Mouse (Mus musculus): ENCODE measurements at regions not wholly inside any gene's neighbourhood (a gene's known extent, or its start where the extent isn't known, plus 50 kb on each side); places are given as distances from the start of the nearest gene placed in this dataset.

DNA sequence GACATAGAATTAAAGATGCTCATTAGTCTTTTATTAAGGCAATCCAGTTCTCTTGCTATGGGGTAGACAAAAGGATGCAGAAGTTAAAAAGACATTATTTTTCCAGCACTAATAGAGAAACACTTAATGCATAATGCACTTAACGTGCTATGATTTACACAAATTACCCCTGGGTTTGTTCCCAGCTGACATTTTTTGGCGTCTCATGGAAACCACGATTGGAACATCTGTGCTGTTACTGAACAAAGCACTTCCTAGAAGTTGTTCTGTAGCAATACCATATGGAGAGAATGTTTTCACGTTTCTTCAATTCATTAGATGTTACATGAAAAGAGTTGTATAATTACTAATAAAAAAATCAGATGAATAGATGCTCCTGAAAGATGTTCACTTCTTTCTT, 635.2 kb downstream of the Gm597 start:
- Histone ChIP-seq H3K27ac (no peak overlapping the region), H3K4me2 (no peak overlapping the region), H3K4me1 (replicated peaks) (no peaks in the 10 kb centered on the region), H3K36me3 (no peaks in the 10 kb centered on the region), H3K4me3 (no peak overlapping the region), H3K9ac (no peak overlapping the region), H3K27me3 (no peaks in the 10 kb centered on the region), H3K9me3 (replicated peaks) (no peaks in the 10 kb centered on the region)
- 59% methylated on average over 4 of the region's 4 CpGs for WGBS
- ATAC-seq (replicated peaks; ENCODE audit: insufficient number of reproducible peaks, insufficient read depth, low FRiP score, low read depth): no peak

DNA sequence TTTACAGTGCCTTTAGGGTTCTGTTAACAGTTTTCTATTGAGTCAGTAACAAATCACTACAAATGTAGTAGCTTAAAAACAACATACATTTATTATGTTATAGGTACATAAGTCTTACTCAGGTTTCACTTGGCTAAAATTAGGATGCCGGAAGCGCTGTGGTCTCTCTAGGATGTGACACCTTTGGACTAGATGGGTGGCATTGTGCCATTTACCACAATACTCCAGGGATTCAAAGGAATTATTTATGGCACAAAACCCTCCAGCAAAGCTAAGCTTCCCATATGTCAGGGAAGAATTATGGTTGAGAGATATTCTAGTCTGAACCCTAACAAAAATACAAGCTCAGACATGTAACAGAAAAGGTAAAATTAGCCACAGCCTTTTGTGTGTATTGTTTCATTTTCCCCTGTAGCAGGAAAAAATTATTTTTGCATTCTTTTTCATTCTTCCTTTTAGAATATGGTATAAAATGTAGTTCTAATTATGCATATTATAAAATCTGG, 678.0 kb downstream of the Gm597 start:
- ATAC-seq (replicated peaks; ENCODE audit: insufficient number of reproducible peaks, insufficient read depth, low FRiP score, low read depth): no peak
- Histone ChIP-seq H3K27me3 (no peaks in the 10 kb centered on the region), H3K36me3 (no peaks in the 10 kb centered on the region), H3K4me1 (replicated peaks) (no peaks in the 10 kb centered on the region), H3K4me3 (no peak overlapping the region), H3K9ac (no peak overlapping the region), H3K9me3 (replicated peaks) (no peaks in the 10 kb centered on the region), H3K4me2 (no peak overlapping the region), H3K27ac (no peak overlapping the region)
- 81% methylated on average over 2 of the region's 2 CpGs for WGBS

DNA sequence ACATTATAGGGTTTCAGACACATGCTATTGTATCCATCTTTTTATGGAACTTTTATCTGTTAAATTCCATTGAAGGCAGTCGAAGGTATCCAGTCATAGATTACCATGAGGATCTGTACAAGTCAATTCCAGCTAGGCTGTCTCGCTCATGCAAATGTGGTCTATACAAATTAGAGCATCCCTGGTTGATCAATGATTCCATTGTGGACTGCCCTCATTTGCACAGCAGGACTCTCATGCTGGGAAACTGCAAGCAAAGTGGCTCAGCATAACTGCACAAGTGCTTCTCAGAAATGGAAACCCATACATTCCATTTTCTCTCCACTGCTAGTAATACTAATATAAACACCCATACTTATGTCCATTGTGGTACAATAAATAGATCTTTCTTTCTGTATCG, 695.6 kb downstream of the Gm597 start:
- Histone ChIP-seq H3K9me3 (replicated peaks) (no peaks in the 10 kb centered on the region), H3K4me2 (no peak overlapping the region), H3K4me3 (no peak overlapping the region), H3K27me3 (no peaks in the 10 kb centered on the region), H3K9ac (no peak overlapping the region), H3K27ac (no peak overlapping the region), H3K36me3 (no peaks in the 10 kb centered on the region), H3K4me1 (replicated peaks) (no peaks in the 10 kb centered on the region)
- WGBS: 85% methylated on average over 3 of the region's 3 CpGs
- ATAC-seq (replicated peaks; ENCODE audit: insufficient number of reproducible peaks, insufficient read depth, low FRiP score, low read depth): no peak

DNA sequence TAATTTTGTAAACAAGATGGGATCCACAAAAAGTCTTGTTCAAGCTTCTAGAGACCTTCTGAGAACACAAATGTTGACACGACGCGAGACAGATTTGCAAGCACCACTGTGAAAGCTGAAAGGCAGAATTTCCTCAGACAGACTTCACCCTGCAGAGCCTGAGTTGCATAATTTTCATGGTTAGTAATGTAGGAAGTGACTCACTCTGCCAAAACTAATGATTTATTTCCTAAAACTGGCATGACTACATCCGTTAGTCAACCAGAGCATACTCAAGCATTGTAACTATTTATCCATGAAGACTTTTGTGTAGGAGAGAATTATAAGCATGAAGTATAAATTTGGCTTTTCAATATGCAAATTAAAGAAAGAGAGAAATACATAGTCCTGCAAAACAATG, 726.1 kb downstream of the Gm597 start:
- Histone ChIP-seq H3K9ac (no peak overlapping the region), H3K27ac (no peak overlapping the region), H3K4me1 (replicated peaks) (no peaks in the 10 kb centered on the region), H3K27me3 (no peaks in the 10 kb centered on the region), H3K36me3 (no peaks in the 10 kb centered on the region), H3K4me3 (no peak overlapping the region), H3K4me2 (no peak overlapping the region), H3K9me3 (replicated peaks) (no peaks in the 10 kb centered on the region)
- WGBS: 75% methylated on average over 4 of the region's 4 CpGs
- ATAC-seq (replicated peaks; ENCODE audit: insufficient number of reproducible peaks, insufficient read depth, low FRiP score, low read depth): no peak

DNA sequence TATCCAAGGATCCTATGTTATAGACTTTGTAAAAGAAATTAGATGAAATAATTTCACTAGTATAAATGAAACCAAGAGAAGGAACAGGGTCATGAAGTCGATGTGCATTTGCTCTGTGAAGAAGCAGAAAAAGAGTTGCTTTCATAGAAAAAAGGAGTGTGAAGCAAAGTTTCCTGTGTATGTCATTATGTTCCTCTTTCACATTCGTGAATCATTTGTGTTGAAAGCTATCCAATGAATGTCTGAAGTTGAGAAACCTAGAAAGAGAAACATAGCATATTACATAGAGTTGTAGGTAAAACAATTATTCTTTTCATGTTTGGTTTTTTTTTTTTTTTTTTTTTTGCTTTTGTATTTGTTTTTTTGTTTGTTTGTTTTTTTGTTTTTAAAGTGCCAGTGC, 732.1 kb downstream of the Gm597 start:
- no peaks in the 10 kb centered on the region for H3K36me3 ChIP-seq
- 47% methylated on average over 2 of the region's 2 CpGs for WGBS
- no peak overlapping the region for H3K4me3 ChIP-seq
- no peaks in the 10 kb centered on the region for H3K27me3 ChIP-seq
- H3K4me2 ChIP-seq: no peak overlapping the region
- no peaks in the 10 kb centered on the region for H3K4me1 ChIP-seq (replicated peaks)
- H3K9me3 ChIP-seq (replicated peaks): no peaks in the 10 kb centered on the region
- ATAC-seq (replicated peaks; ENCODE audit: insufficient number of reproducible peaks, insufficient read depth, low FRiP score, low read depth): no peak
- no peak overlapping the region for H3K9ac ChIP-seq
- H3K27ac ChIP-seq: no peak overlapping the region

DNA sequence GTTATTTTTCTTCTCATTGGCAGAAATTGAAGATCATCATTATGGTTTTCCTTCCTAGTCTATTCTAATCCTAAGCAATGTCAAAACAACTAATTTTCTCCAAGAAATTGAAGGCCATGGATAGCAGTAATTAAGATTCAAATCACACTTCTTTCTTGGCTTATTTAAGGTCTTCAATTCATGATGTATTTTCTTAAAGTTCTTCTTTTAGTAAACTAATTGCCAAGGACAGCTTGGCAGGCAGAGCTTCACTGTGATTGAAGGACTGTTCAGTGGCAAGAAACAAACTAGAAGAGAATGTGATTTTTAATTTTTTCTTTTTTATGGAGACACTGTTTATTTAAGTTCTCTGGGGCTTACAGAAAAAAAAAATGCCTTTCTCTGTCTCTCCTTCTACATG, 732.7 kb downstream of the Gm597 start:
- Histone ChIP-seq H3K4me3 (no peak overlapping the region), H3K4me1 (replicated peaks) (no peaks in the 10 kb centered on the region), H3K36me3 (no peaks in the 10 kb centered on the region), H3K9ac (no peak overlapping the region), H3K27ac (no peak overlapping the region), H3K27me3 (no peaks in the 10 kb centered on the region), H3K4me2 (no peak overlapping the region), H3K9me3 (replicated peaks) (no peaks in the 10 kb centered on the region)
- ATAC-seq (replicated peaks; ENCODE audit: insufficient number of reproducible peaks, insufficient read depth, low FRiP score, low read depth): no peak

DNA sequence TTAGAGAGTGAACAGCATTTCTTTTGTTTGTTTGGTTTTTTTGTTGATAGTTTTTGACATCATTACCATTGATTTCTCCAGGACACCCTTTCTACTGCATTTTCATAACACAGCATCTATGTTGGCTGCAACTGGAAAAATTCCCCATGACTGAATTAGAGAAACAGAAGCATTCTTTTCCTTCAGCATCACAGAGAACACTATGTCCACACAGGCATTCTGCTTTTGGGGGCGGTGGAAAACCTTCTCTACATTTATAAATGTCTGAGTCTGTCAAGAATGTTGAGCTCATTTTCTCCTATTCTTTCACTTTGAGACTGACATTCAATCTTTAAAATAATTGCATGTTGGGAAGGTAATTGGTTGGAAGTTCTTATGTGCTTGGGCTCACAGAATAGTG, 734.4 kb downstream of the Gm597 start:
- no peak overlapping the region for H3K4me3 ChIP-seq
- H3K27ac ChIP-seq: no peak overlapping the region
- H3K36me3 ChIP-seq: no peaks in the 10 kb centered on the region
- no peaks in the 10 kb centered on the region for H3K27me3 ChIP-seq
- no peak overlapping the region for H3K4me2 ChIP-seq
- H3K9me3 ChIP-seq (replicated peaks): no peaks in the 10 kb centered on the region
- H3K4me1 ChIP-seq (replicated peaks): no peaks in the 10 kb centered on the region
- no peak for ATAC-seq (replicated peaks; ENCODE audit: insufficient number of reproducible peaks, insufficient read depth, low FRiP score, low read depth)
- WGBS: 91% methylated on average over 1 of the region's 1 CpGs
- H3K9ac ChIP-seq: no peak overlapping the region

DNA sequence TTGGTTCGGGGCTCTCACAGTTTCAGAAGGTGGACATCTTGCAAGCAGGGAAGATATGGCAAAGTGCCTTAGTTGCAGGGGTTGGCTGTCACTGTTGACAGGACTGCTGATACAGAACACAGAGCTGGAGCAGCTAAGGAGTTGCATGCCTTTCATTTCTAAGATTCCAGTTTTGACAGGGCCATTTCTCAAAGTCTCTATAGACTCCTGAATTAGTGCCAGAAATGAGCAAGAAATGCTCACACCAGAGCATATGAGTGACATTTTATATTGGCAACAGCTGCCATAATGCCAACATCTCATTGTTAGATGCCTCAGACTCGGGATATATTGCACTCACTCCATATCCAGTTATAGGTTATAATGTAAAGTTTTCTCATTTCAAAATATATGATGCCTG, 754.3 kb downstream of the Gm597 start:
- Histone ChIP-seq H3K27me3 (no peaks in the 10 kb centered on the region), H3K27ac (peak overlapping the region; percentile 33; the same call in 1 of the 2 replicates)

DNA sequence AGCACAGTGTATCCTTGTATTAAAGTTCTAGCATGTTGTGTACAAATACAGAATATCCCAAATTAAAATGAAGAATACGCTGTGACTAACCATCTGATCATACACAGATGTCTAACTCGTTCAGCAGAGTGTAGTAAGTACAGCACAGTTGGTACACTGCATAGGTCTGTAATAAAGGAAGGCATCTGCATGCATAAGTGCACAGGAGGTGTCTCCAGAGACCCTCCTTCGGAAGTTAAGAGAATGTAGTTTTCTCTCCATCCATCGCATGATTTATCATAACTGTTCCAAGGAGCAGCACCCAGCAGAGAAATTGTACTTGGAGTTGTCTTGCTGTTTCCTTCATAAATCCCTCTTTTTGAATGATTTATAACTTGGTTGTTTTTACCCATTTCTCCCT, 781.6 kb downstream of the Gm597 start:
- ATAC-seq (replicated peaks; ENCODE audit: insufficient number of reproducible peaks, insufficient read depth, low FRiP score, low read depth): no peak
- H3K36me3 ChIP-seq: no peaks in the 10 kb centered on the region
- no peak overlapping the region for H3K9ac ChIP-seq
- WGBS: 79% methylated on average over 4 of the region's 4 CpGs
- no peak overlapping the region for H3K27ac ChIP-seq
- H3K4me1 ChIP-seq (replicated peaks): no peaks in the 10 kb centered on the region
- H3K4me2 ChIP-seq: no peak overlapping the region
- no peaks in the 10 kb centered on the region for H3K9me3 ChIP-seq (replicated peaks)
- no peaks in the 10 kb centered on the region for H3K27me3 ChIP-seq
- no peak overlapping the region for H3K4me3 ChIP-seq

More for the DNA sequence above, 754.3 kb downstream of the Gm597 start:
- ATAC-seq (replicated peaks; ENCODE audit: insufficient number of reproducible peaks, insufficient read depth, low FRiP score, low read depth): 0 out of 2 replicates have a peak, but pooled peaks have one; percentile 53
- 17% methylated on average over 2 of the region's 2 CpGs for WGBS
- H3K4me3 ChIP-seq: no peak overlapping the region
- no peaks in the 10 kb centered on the region for H3K36me3 ChIP-seq
- H3K9me3 ChIP-seq (replicated peaks): no peaks in the 10 kb centered on the region
- no peak overlapping the region for H3K9ac ChIP-seq
- peaks cover 7% of the 10 kb centered on the region; the same call in 1 of the 2 replicates for H3K4me1 ChIP-seq (replicated peaks)
- no peak overlapping the region for H3K4me2 ChIP-seq

DNA sequence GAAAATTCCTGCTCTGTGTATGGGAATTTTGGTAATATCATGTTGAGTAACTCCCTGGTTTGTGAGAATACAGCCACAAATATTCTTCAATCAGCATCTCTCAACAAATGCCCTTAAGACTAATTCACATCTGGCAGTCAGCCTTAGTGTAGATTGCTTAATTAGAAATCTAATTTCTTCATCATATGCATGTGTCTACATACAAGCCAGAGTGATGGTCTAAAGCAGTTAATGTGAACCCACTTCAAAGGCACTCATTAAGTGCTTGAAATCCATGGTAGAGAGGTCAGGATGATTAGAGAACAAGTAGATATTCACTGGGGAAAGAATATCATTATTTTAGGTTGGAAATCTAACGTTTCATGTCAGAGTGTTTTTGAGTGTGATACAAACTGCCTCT, 816.7 kb downstream of the Gm597 start:
- H3K4me1 ChIP-seq (replicated peaks): no peaks in the 10 kb centered on the region
- H3K27me3 ChIP-seq: no peaks in the 10 kb centered on the region
- H3K27ac ChIP-seq: no peak overlapping the region
- H3K36me3 ChIP-seq: no peaks in the 10 kb centered on the region
- no peak overlapping the region for H3K4me3 ChIP-seq
- ATAC-seq (replicated peaks; ENCODE audit: insufficient number of reproducible peaks, insufficient read depth, low FRiP score, low read depth): no peak
- H3K9ac ChIP-seq: no peak overlapping the region
- WGBS: 56% methylated on average over 1 of the region's 1 CpGs
- H3K9me3 ChIP-seq (replicated peaks): no peaks in the 10 kb centered on the region
- no peak overlapping the region for H3K4me2 ChIP-seq

All from heart, embryonic 15.5 days (tissue).